Mouse (Mus musculus): ENCODE results near the gene Gm20696. TPM values are rescaled to one million over a fixed set of nuclear protein-coding genes. Genes with fewer than 3 reads are reported as not detected.

The Gm20696 gene
- total RNA-seq, 2 experiments from 2014 or later: 4.1 to 5.4 TPM

- DNase-seq (ENCODE audit: low spot score in 2 of 2): no peak
Observed at GRCm38 (mm10) chr6:99665457-99666317, 910 bp downstream of the Gm20696 start.

DNA sequence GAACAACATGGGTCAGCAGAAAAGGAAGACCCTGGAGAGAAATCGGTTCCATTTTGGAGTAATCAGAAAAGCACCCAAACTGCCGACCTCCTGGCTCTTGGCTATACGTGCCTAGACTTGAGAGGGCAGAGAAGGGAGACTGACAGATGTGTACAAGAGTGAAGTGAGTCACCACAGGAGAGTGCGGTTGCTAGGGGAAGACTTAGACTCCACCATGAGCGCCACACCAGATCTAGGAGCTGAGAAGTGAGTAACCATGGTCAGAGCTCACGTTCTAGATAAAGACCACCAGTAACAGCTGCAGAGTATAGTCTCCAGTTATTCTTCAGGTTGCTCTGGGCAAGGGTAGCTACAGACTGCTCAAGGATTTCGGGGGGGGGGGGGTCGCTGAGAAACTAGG, 3.4 kb downstream of the Gm20696 start:
- no peak for DNase-seq (ENCODE audit: low spot score in 2 of 2)

DNA sequence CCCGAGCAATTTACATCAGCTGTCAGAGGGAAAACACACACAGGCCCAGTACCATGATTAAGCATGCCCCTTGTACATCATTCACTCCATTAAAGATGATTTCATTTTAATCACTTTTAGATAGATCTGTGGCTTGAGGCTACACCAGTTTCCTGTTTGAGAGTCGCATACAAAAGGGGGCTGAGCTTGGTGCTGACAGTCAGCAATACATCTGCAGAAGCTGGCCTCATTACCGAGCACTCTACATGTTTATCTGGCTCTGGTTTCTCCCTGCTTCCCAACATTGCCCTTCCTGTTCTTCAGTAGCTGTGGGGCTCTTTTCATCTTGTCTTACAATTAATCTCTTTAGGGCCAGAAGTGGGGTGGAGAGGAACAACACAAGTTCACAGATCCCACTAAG, 6.2 kb downstream of the Gm20696 start:
- no peak for DNase-seq (ENCODE audit: low spot score in 2 of 2)

- DNase-seq (ENCODE audit: low spot score in 2 of 2): no peak
Observed at GRCm38 (mm10) chr6:99658586-99658985, 8.0 kb downstream of the Gm20696 start.

- no peak for DNase-seq (ENCODE audit: low spot score in 2 of 2)
Observed at GRCm38 (mm10) chr6:99656088-99656487, 10.5 kb downstream of the Gm20696 start.

- DNase-seq (ENCODE audit: low spot score in 2 of 2): no peak
Observed at GRCm38 (mm10) chr6:99655488-99655887, 11.1 kb downstream of the Gm20696 start.

- DNase-seq (ENCODE audit: low spot score in 2 of 2): no peak
Observed at GRCm38 (mm10) chr6:99654343-99654742, 12.3 kb downstream of the Gm20696 start.

DNA sequence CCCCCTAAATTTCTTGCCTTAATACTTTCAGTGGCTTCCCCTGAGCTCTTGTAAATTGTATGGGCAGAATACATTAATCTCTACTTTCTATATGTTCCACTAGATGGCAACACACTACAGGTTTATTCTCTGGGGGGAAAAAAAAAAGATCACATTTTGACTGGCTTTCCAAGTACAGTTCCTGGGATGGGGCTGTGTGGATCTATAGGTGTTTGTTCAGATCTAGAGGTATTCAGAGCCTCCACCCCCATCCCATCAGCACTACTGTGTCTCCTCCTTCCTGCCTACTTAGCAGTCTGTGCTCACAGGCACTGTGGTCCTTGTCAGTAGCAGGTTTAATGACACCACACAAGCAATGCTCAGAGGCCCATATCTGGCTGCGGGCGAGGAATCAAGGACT, 14.3 kb downstream of the Gm20696 start:
- no peak for DNase-seq (ENCODE audit: low spot score in 2 of 2)

GRCm38 (mm10) chr6:99649307-99649706, 17.3 kb downstream of the Gm20696 start:
- no peak for DNase-seq (ENCODE audit: low spot score in 2 of 2)

- DNase-seq (ENCODE audit: low spot score in 2 of 2): no peak
Observed at GRCm38 (mm10) chr6:99646344-99646743, 20.3 kb downstream of the Gm20696 start.

DNA sequence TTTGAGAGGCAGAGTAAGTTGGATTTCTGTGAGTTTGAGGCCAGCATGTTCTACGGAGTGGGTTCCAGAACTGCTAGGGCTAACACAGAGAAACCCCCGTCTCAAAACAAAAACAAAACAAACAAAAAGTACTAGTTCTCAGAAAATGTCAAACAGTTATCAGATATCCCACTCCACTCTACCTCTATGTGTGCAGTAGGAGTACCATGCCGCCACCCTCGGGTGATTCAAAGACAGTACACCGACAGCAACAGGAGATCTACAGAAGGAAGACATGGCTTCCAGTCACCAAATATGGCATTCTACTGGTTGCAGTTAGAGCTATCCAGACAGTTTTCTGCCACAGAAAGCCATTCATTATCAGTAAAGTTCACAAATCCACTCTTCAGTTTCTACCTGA, 21.7 kb downstream of the Gm20696 start:
- no peak for DNase-seq (ENCODE audit: low spot score in 2 of 2)

- DNase-seq (ENCODE audit: low spot score in 2 of 2): no peak
Observed at GRCm38 (mm10) chr6:99644386-99644785, 22.2 kb downstream of the Gm20696 start.

- no peak for DNase-seq (ENCODE audit: low spot score in 2 of 2)
Observed at GRCm38 (mm10) chr6:99643439-99644199, 23.0 kb downstream of the Gm20696 start.

- no peak for DNase-seq (ENCODE audit: low spot score in 2 of 2)
Observed at GRCm38 (mm10) chr6:99637456-99637855, 29.1 kb downstream of the Gm20696 start.

GRCm38 (mm10) chr6:99636801-99637200, 29.8 kb downstream of the Gm20696 start:
- no peak for DNase-seq (ENCODE audit: low spot score in 2 of 2)

DNA sequence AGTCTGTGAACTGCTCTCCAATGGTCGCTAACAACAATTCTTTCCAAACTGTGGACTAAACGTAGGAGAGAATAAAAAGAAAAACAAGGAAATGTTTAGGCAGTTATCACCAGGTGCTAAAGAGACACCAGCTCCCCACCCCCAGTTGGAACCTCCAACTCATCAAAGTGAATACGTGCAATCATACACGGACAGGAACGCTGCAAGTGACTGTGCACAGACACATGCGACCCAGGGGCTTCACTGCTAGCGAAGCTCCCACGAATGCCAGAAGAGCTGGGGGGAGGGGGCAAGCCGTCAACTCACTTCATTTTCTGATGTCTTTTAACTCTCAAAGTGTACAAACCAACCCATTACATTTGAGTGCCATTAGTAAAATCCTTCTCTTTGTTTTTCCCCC, 30.5 kb downstream of the Gm20696 start:
- DNase-seq (ENCODE audit: low spot score in 2 of 2): no peak

DNA sequence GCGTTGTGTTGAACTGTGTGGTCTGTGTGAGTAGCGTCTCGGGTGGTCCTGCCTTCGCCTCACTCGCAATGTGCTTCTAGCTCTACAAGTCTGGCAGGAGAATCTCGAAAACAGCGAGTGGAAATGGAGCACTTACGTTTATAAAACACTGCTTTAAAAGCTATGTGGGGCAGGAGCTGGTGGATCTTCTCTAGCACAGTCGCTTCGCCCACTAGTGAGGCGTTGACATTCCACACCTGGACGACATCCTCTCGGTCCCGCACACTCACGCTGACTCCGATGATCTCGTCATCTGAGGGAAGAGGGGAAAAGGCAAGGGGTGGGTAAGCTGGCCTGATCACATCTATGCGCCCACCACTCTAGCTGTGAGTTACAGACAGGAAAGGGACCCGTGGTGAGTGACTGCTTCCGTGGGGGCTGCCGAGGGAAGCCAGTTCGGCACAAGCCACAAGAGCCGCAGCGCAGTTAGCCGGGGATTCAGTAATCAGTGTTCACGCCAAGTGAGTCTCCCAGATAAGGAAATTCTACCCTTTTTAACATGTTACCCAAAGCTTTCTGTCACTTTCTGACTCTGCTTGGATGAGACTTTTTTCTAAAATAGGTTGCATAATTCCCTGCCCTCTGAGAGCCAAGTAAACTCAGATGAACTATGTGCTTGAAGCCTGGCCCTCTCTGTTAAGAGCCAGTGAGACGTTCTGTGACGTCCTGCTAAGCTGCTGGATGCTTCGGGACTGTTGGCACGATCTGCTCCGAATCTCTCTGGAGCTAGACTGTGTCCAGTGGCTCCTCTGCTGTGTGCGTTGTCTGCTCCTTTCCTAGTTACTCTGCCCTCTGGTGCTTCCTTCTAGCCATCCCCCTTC, 34.2 kb downstream of the Gm20696 start:
- DNase-seq (ENCODE audit: low spot score in 2 of 2): no peak

GRCm38 (mm10) chr6:99631637-99632036, 35.0 kb downstream of the Gm20696 start:
- no peak for DNase-seq (ENCODE audit: low spot score in 2 of 2)

- no peak for DNase-seq (ENCODE audit: low spot score in 2 of 2)
Observed at GRCm38 (mm10) chr6:99629726-99630458, 36.7 kb downstream of the Gm20696 start.

DNA sequence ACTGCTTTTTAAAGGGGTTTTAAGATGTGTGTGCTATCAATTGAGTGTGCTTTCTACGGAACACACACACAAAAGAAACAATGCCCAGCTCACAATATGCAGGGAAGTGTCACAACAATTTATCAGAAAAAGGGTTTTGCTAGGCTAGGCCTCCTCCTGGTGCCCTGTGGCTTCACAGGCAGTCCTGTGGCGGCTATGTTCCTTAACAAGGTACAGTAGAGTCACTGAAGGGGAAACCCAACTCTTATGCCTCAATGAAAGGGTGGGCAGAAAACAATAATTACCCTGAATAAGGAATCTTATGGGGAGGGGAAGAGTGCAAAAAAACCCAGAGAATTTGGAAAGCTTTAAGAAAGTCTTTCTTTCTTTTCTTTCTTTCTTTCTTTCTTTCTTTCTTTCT, 40.2 kb downstream of the Gm20696 start:
- DNase-seq (ENCODE audit: low spot score in 2 of 2): no peak

GRCm38 (mm10) chr6:99625803-99626202, 40.8 kb downstream of the Gm20696 start:
- no peak for DNase-seq (ENCODE audit: low spot score in 2 of 2)
